ENCODE assay signal across 8 mouse cellular contexts in the genomic region with DNA sequence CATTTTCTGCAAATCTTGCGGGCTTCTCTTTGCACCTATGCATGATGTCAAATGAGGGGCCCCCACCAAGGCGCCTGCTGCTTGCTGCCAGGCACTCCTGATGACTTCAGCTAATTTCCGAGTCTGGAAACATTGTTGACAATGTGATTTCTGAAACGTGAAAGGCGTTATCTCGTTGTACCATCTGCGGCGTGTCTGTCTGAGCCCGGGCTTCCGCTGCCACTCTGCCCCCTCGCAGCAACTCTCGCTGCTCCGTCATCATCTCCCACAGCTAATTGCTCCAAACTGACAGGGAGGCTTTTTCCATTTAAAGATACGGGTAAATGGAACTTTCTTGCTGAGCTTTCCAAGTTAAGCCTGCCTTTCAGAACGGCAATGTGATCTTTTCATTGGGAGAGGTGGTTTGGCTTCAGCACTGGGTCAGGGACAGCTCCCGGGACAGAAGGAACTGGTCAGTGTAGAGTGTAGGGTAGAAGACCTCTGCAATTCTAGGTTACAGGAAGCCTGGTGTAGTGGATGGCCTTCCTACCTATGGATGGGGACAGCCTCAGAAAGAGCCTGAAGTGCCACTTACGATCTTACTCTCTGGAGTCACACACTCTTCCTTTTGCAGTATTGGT.
DNase-seq lines count a peak whose midpoint lies in the region; ATAC-seq and TF ChIP-seq lines count a peak whose summit lies in the region.

No protein-coding gene starts in this region.

- ATAC-seq in cerebellum, adult (ENCODE audit: insufficient number of reproducible peaks, low FRiP score, low TSS enrichment): no peak

- TF ChIP-seq CTCF in lung, adult 2 months (IDR thresholded peaks at IDR 0.05; ENCODE audit: insufficient read depth, low read length): no peak

- H3K4me3 ChIP-seq in lung, adult 2 months (replicated peaks; ENCODE audit: extremely low read depth, low read depth, low read length): no peak overlapping the region

- peak; percentile 5 to 50 for DNase-seq in heart, adult 18-20 months
- no peak for DNase-seq in heart, postnatal 25 days (ENCODE audit: low spot score)
- peak; percentile 23 for DNase-seq in lung, postnatal 14 days
- no peak for DNase-seq in lung, adult 2 months
- DNase-seq in forelimb bud, embryonic 11.5 days (ENCODE audit: low read depth, low spot score): peak; percentile 57
- peak; percentile 8 for DNase-seq in right cerebral cortex, postnatal 14 days
- no peak for DNase-seq in adipocyte (ENCODE audit: low spot score)

- intact Hi-C loops in heart, postnatal 25 days (cut with DNase I): no loop called here

- no peak for TF ChIP-seq POLR2A in lung, adult 2 months (IDR thresholded peaks at IDR 0.05; ENCODE audit: borderline replicate concordance, extremely low read depth, low read depth, low read length)

- no peaks in the 10 kb centered on the region for H3K4me1 ChIP-seq in lung, adult 2 months (ENCODE audit: control insufficient read depth, insufficient read depth, low read length)

- WGBS in lung, adult 2 months: 55% methylated on average over 17 of the region's 17 CpGs

Comparison
In these comparisons a context has a peak if more than half of its experiments do, and no peak if none do; other contexts are left out.
1. DNase-seq: peak in heart, adult 18-20 months (2 of 2), lung, postnatal 14 days (single experiment), forelimb bud, embryonic 11.5 days (single experiment) and right cerebral cortex, postnatal 14 days (single experiment); none in heart, postnatal 25 days (single experiment), lung, adult 2 months (single experiment) and adipocyte (single experiment).